Mouse (Mus musculus): ENCODE measurements around the gene Rhob.
"Not testable (repeated sequence)": the region's sequence is repeated elsewhere in the genome, so short reads cannot be mapped to it uniquely, and the experiment has no call there.

Gene Rhob

DNA sequence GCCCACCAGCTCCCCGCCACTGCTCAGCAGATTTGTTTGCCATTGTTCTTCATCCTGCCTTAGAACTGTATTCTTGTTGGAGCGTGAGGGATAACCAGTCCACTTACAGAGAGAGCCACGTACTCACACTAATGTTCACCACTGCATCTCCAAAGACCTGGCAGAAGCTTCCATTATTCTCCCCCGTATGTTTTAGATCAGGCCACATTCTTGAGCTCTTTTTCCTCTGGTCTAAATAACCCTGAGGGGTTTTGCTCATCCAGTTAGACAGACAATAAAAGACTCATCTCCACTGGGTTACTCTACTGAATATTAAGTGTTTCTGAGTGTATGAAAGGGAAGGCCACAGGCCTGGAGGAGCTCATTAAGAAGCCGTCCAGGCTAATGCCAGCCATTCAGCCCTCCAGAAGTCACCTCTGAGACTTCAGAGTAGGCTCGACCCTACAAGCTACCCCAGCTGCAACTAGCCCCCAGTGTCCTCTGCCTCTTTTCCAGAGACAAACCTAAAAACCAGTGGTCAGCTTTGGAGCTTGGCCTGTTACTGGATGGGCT is 24.9 kb downstream of the Rhob start:
- in situ Hi-C loops (cut with MseI, MboI), result no loop called here

DNA sequence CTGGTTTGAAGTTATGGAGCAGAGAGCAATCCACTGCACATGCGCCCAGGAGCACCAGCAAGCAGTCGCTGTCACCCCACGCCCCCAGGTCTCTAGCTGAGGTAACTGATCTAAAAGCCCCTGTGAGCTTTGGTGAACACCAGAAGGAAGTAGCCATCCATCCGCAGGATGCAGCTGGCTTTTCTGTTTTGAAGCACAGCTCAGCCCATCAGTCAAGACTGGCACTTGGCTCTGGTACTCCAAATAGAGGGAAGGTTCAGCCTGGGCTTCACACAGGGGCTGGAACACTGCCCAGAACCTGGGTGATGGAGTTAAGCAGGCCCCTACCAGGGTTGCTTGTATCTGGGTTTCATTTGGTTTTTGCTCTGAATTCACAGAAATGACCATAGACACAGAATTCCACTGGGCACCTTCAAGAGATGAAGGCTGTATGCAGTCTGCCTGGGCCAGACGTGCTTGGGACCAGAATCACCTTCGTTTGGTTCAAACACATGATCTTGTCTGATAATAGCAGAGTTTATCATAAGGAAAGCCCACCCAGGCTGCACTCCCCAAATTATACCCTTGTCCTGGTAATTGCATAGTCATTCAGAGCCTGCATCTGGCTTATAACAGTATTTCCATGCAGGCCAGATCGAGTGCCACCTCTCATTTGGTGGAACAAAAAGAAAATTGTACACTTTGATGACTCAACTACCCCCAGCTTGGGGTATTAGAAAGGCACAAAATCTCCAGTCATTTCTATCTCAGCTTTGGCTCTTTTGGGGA is 27.0 kb downstream of the Rhob start:
- in situ Hi-C loops (cut with MseI, MboI), result no loop called here

DNA sequence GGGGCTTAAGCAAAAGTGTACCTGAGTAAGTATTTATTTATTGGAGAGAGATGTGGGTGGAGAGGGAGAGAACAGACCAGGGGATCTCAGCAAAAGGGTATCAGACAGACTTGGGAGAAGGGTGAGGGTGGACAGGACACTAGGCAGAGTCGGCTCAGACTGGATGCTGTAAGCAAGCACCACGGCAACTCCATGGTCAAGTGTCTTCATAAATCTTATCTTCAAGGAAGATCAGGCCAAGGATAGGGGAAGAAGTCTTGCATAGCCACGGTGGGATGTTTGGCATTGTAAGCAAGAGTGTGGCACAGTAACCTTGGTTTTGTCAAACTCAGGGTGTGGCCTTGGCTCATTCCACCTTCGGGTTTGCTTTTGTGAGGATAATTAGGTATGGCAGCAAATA is 27.8 kb downstream of the Rhob start:
- in situ Hi-C loops (cut with MseI, MboI), result no loop called here

DNA sequence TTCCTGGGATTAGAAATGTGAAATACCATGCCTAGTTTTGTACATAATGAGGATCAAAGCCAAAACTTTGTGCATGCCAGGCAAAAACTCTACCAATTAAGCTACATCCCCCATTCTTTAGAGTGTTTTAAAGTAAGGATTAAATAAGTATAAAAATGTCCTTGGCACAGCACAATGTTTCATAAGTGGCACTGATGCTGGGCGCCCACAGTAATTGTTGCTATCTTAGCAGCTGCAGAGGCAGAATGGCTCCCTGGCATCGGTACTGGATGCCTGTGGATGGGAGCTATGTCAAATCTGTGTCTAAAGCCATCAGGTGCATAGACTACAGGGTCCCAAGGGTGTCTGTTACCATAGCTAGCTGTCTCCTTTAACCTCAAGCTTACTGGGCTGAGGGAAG is 28.8 kb downstream of the Rhob start:
- in situ Hi-C loops (cut with MseI, MboI), result no loop called here

DNA sequence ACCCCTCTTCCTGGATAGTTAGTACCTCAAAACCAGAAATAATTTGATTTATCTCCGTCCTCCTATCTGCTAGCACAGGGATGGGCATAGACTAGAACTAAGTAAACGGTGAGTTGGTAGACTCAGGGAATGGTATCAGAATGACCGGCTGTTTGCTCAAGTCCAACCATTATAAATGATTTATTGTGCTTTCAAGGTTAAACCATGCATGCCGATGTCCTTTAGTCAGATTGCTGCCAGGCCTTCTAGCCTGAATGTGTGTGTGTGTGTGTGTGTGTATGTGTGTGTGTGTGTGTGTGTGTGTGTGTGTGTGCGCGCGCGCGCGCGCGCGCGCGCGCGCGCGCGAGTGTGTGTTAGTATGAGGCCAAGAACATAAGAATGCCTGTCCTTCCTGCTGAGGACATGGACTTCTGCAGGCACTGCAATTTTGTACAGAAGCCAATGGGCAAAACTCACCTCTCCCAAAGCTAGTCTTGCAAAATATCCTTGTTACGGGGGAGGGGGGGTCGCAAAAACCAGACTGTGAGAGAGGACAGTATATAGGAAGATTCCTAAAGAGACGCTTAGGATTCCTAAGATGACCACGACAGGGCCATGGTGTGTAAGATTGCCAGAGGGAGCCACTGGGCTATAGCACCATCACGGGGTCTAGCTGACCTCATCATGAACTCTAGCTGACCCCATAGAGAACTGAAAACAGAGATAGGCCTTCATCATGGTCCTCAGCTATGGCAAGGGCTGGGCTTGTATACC is 29.9 kb downstream of the Rhob start:
- in situ Hi-C loops (cut with MseI, MboI), result no loop called here

DNA sequence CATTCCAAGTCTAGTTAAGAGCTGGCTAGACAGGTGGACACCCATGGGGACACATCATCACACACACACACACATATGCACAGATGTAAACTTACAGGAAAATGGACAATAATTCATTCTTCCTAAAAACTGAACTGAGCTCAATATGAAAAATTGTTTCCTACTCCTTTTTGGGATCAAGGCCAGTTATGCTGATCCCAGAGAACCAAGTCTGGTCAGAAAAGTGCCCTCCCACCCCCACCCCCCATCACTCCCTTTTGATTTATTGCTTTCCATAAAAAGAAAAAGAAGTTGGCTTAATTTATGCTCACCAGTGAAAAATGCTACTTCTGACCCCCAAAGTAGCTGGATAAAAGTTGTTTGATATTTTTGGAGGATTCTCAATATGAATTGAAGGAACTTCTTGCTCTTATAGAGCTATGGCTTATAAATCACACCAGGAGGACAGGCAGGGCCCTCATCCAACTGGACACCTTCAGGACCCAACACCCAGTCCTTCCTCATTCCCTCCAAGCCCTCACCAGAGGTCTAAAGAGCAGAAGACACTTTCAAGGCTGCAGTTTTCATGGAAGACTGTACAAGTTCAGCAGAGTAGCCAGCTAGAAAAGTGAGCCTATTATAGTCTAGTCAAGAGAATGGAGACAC is 31.5 kb downstream of the Rhob start:
- in situ Hi-C loops (cut with MseI, MboI), result no loop called here

DNA sequence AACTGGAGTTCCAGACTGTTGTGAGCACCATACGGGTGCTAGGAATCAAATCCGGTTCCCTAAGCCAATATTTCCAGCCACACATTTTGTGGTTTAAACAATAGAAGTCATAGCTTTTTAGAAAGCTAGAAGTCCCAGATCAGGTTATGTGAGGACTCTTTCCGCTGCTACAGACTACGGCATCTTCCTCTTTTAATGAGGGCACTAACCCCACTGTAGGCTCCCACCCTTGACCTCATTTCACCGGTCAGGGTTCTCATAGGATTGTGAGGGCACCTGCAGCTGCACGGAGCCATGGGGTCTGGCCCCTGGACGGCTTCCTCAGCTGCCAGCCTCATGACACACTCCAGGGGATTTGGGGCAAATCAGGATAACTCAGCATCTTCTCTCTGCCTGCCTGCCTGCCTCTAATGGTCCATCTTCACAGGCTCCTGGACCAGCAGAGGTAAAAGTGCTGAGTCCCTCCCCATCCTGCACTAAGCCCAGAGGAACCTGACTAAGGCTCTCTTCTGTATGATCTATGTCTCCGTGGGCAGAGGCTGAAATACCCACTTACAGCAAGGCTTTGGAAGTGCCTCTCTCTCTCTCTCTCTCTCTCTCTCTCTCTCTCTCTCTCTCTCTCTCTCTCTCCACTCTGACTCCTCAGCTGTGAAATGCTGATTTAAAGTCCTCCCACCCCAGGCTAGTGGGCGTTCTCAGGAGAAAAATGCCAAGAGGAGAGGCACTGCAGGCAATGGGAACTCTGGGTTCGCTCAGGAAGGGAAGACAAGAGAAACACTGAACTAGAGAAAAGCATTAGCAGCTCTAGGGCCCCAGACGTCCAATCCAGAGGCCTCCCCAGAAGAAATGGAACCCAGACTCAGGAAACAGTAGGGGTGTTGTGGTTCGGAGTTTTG is 32.5 kb downstream of the Rhob start:
- in situ Hi-C loops (cut with MseI, MboI), result no loop called here

DNA sequence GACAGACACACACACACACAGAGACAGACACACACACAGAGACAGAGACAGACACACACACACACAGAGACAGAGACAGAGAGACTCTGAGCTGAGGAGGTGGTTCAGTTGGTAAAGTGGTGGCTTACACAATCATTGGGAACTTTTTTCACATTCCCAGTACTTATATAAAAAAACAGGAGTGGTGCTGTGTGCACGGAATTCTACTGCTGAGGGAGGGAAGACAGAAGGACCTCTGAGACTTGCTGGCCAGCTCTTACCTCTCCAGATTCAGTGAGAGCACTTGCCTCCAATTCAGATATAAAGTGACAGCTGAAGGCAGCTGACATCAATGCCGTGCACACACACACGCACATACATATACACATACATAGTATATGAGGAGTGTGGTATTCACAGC is 34.1 kb downstream of the Rhob start:
- in situ Hi-C loops (cut with MseI, MboI), result no loop called here

DNA sequence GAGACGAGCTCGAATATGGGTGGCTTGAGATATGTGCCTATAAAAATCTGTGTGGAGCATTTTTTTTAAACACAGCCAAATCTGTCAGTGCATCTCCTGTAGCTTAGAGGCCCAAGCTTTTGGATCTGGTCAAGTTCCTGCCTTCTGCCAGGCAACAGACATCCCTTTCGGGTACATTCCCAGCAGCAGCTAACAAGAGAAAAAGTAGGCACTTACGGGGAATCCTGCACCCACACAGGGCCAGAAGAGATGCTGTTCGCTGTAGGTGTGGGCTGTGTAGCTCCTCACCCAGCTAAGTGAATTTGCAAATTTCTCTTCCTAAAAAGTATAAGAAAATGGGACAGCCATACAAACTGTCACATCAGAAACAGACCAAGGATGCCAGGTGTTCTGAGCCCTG is 34.8 kb downstream of the Rhob start:
- in situ Hi-C loops (cut with MseI, MboI), result no loop called here

DNA sequence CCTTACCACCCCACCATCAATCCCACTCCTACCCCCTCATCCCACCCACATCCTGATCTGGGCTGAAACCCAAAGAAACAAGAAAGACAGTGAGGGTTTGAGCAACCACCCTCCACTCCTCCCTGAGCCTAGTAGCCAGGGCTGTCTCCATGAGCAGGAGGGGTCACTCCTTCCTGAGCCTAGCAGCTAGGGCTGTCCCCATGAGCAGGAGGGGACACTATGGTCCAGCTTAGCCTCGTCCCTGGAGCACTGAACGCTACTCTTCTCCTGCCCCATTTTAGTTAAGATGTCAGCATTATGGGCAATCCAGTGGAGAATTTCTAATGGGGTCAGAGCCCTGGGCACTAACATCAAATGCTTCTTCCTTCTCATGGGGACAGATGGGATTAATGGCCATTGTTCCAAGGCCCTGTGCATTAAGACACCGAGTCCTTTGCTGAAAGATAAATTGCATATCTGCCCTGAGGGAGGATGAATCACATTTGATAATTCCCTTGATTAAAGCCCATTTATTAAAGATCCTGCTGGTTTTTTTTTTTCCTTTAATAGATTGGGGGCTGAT is 36.1 kb downstream of the Rhob start:
- in situ Hi-C loops (cut with MseI, MboI), result no loop called here

DNA sequence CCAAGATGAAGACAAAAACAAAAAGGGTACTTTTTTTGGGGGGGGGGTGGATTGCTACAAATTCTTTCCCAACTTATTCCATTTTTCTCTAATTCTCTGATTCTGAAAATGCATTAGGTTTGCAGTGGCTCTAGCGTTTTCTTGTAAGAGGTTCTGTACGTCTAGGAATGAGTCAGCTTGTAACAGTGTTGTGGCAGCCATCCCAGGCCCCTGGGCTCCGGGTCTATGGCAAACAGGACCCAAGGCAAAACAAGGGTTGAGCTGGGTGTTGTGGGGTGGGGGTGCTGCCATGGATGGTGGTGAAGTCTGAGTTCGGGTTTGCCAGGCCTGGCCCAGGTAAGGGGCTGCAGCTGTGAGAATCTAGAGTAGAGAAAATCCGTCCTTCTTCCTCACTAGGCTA is 37.3 kb downstream of the Rhob start:
- in situ Hi-C loops (cut with MseI, MboI), result no loop called here

DNA sequence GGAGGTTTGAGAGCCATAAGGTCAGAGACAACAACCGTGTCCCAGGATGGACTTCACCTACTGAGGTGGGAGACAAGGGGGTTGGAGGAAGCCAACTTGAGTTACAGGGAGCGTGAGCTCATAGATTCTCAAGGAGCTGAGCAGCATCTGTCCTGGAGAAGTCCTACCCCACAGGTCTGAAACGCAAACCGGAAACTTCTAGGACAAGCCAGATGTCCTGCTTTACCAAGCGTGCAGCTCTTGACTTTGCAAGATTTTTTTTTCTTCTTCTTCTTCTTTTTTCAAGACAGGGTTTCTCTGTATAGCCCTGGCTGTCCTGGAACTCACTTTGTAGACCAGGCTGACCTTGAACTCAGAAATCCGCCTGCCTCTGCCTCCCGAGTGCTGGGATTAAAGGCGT is 38.2 kb downstream of the Rhob start:
- in situ Hi-C loops (cut with MseI, MboI), result not testable (repeated sequence)

DNA sequence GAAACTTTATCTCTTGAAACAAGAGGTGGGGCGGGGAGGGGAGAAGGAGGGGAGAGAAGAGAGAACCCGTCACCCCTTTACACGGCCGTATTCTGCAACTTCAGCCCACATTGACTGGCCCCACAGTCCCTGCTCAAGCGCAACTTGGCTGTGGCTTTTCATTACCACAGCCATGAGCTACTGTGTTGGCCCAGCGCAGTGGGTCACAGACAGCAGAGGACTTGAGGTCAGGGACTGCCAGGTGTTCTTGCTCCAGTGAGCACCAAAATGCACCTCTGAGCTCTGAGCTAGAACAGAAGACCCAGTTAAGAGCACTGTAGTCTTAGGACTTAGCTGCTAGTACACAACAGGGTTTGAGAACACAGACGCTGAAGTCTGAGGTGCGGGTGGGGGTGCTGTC is 41.4 kb downstream of the Rhob start:
- in situ Hi-C loops (cut with MseI, MboI), result no loop called here

DNA sequence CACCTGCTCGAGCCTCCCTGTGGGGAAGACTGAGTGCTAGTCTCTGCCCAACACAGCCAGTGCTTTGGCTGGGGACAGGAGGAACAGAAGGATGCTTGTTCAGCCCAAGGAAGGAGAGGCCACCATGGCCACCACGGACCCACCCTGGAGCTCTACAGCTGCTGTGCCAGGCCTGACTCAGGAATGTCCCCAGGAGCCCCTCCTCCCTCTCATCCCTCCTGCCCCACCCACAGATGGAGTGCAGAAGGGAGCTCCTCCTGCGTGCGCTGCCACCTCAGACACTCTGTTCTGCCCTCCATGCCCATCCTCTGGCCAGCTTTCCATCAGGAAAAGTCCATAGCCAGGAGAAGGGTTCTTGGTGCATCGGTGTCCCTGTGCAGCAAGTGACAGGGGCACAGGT is 42.8 kb downstream of the Rhob start:
- in situ Hi-C loops (cut with MseI, MboI), result no loop called here

DNA sequence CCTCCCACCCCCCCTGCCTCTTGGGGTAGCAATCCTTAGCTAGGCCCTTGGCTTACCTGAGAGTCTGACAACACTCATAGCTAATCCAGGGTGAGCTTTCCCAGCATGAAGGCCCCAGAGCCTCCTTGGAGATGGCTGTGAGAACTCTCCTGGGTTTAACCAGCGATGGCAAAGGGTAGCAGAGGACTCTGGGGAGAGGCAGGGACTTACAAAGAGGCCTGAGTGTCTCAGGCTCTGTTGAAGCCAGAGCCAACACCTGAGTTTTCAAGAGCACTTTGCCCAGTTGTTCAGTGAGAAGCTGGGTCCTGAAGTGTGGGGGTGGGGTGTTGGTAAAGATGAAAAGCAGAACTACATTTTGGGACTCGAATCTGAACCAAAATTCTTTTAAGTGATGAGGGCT is 44.8 kb downstream of the Rhob start:
- in situ Hi-C loops (cut with MseI, MboI), result no loop called here

DNA sequence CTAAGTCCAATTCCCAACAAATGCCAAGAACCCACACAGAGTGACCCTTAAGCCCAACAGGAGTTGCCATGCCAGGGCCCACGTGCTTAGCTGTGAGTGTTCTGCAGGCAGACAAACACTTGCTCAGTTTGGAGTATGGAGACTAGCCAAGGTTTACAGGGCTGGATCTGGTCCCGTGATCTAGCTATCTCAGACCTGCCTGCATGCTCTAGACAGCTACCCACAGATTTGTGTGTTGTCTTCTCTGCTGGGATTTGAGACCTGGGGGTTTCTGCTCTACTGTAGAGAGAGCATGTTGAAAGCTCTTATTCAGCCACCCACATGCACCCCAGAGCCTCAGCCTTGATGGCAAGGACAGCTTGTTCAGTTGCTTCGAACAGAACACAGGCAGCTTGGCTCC is 45.3 kb downstream of the Rhob start:
- in situ Hi-C loops (cut with MseI, MboI), result no loop called here

DNA sequence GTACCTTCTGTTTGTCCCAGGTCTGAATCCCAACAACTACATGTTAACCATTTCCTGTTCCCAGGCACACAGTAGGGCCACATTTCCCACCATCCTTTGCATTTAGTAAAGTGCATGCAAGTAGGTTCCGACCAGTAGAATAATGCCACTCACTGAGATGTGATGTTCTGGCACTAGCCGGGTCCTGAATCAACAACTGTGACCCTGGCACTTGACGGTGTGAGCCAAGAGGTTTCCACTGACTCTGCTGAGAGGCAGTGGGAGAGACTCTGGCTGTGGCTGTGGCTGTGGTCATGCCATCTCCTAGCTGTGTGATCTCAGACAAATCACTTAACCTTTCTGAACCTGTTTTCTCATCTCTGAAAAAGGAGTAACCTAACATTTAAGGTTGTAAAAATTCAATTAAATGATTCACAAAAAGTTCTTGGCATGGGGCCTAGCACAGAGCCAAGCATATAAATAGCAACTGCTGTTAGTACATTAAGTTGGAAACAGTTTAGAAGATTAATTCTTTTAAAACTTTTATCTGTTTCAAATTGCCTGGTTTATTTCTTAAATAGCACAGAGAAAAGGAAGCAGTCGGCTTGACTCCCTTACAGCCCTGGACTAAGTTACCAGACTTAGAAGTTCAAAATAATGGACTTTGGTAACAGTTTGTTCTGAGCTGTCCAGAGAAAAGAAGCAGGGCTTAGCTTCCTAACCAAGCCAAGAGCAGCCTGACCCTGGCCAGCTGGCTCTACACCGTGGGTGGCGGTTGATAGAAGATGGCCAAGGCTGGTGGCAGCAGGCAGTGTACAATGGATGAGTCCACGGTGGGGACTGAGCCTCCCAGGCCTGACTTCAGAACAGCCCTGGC is 46.8 kb downstream of the Rhob start:
- in situ Hi-C loops (cut with MseI, MboI), result no loop called here

DNA sequence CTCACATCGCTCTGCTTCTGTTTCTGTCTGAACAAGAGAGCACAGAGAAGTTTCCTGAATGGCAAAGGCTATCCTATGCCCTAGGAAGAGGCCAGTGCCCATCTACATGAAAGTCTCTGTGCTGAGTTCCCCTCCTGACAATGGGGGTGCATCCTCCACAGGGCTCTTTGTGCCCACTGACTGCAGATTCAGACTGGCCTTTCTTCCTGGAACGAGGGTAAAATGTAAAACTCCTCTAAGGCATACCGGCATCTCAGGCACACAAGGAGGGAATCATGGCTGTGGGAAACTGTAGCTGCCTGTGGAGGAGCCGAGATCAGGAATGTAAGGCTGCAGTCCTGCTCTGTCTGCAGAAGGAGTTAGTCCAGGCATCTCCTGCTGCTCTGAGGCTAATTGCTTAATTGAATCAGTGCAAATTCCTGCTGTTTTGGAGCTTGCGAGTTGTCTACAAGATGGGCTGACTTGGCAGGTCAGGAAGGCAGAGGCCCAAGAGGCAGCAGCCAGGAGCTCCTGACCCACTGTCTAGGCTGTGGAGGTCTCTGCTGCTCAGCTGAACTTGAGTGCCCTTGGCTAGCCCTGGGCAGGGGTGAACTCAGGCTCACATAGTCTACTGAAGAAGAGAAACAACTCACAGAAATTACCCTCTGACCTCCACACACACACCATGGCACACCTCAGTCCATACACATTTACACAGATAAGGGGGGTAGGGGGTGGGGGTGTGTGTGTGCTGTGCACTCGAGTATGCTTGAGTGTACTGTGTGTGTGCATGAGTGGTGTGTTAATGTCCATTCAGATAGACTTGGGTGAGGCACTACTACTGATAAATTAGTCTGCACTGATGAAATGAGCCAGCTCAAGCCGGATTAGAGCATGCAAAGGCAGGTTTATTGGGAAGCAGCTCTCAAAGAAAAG is 48.0 kb downstream of the Rhob start:
- in situ Hi-C loops (cut with MseI, MboI), result no loop called here

DNA sequence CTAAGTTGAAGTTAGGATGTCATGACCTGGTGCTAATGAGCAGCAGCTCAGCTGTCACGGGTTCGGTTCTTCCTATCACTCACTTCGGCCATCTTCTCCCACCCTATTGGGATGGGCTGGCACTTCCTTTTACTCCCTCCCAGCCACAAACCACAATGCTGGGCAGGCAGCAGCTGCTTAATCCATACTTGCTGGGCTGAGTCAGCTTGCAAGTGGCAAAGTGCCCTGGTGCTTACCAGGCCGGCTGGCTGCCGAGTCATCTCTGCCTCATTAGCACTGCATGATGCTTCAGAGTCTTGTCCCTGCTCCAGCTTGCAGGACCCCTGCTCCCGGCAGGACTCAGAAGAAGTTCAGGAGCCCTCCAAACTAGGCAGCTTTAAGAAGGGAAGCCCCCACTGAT is 49.2 kb downstream of the Rhob start:
- in situ Hi-C loops (cut with MseI, MboI), result no loop called here

Measured in mouse trophoblast stem cell (cell line).